Mouse (Mus musculus) bone marrow, adult 2 months (tissue): ENCODE data around the gene March1.

Experiments
- CTCF ChIP-seq: fragments of 200-500 bp; IDR thresholded peaks from 2 replicates; pipeline ENCODE4 v1.5.1; 2011; ENCODE audit warnings: low read length, control low read depth; ENCODE audit not compliant: control insufficient read depth, insufficient read depth
- POLR2A ChIP-seq: fragments of 200-500 bp; IDR thresholded peaks from 2 replicates; pipeline ENCODE4 v1.6.1; 2011; ENCODE audit warnings: low read depth, mild to moderate bottlenecking, control low read depth, low read length, borderline replicate concordance; ENCODE audit not compliant: control insufficient read depth

DNA sequence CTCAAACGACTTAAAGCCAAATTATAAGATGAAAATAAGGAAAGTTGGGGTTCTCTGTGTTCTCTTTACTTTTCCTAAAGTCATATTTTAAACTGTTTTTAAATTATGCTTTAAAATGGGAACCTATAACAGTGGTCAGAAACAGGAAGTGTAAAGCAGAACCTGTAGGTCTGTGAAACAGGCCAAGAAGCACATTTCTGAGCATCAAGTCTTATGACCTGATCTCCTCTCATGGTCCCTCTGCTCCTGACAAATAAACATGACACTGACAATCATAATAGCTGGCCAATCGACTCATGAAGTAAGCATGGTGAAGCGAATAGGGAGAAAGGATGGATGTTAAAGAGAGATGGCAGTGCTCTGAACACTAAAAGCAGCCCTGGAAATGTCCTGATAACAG is 716.6 kb downstream of the March1 start:
- TF ChIP-seq CTCF (no peak), POLR2A (no peak)
